Mouse (Mus musculus): ENCODE data around the gene Trpm6.
A peak's percentile ranks its signal among the peaks of the same experiment; 100 is the strongest.

Trpm6 gene

GRCm38 (mm10) chr19:18749598-18750339, at the start of gene Trpm6:
Gene Trpm6 (plus strand): TSS chr19:18749983.
- no peak for DNase-seq (ENCODE audit: inconsistent ontology term)

- DNase-seq (ENCODE audit: inconsistent ontology term), result no peak
Measured at GRCm38 (mm10) chr19:18708101-18708500, 41.7 kb upstream of the Trpm6 start.

GRCm38 (mm10) chr19:18710903-18711302, 38.9 kb upstream of the Trpm6 start:
- DNase-seq (ENCODE audit: inconsistent ontology term), result no peak

- no peak for DNase-seq (ENCODE audit: inconsistent ontology term)
Measured at GRCm38 (mm10) chr19:18711589-18711988, 38.2 kb upstream of the Trpm6 start.

- DNase-seq (ENCODE audit: inconsistent ontology term), result no peak
Measured at GRCm38 (mm10) chr19:18712153-18712865, 37.5 kb upstream of the Trpm6 start.

GRCm38 (mm10) chr19:18712866-18713300, 36.9 kb upstream of the Trpm6 start, which contains the start of gene D030056L22Rik:
Gene D030056L22Rik (plus strand): TSS chr19:18713193.
- peak; percentile 99 for DNase-seq (ENCODE audit: inconsistent ontology term)

GRCm38 (mm10) chr19:18713357-18713756, 36.4 kb upstream of the Trpm6 start:
- peak; percentile 55 for DNase-seq (ENCODE audit: inconsistent ontology term)

GRCm38 (mm10) chr19:18716374-18716773, 33.4 kb upstream of the Trpm6 start:
- peak; percentile 17 for DNase-seq (ENCODE audit: inconsistent ontology term)

- no peak for DNase-seq (ENCODE audit: inconsistent ontology term)
Measured at GRCm38 (mm10) chr19:18720337-18720736, 29.4 kb upstream of the Trpm6 start.

- DNase-seq (ENCODE audit: inconsistent ontology term), result no peak
Measured at GRCm38 (mm10) chr19:18725186-18725585, 24.6 kb upstream of the Trpm6 start.

GRCm38 (mm10) chr19:18730255-18730654, 19.5 kb upstream of the Trpm6 start:
- DNase-seq (ENCODE audit: inconsistent ontology term), result no peak

- no peak for DNase-seq (ENCODE audit: inconsistent ontology term)
Measured at GRCm38 (mm10) chr19:18731077-18731476, 18.7 kb upstream of the Trpm6 start.

GRCm38 (mm10) chr19:18735901-18736300, 13.9 kb upstream of the Trpm6 start:
- DNase-seq (ENCODE audit: inconsistent ontology term), result no peak

- no peak for DNase-seq (ENCODE audit: inconsistent ontology term)
Measured at GRCm38 (mm10) chr19:18739146-18739545, 10.6 kb upstream of the Trpm6 start.

- DNase-seq (ENCODE audit: inconsistent ontology term), result no peak
Measured at GRCm38 (mm10) chr19:18743946-18744345, 5.8 kb upstream of the Trpm6 start.

- DNase-seq (ENCODE audit: inconsistent ontology term), result peak; percentile 52
Measured at GRCm38 (mm10) chr19:18746576-18747340, 3.0 kb upstream of the Trpm6 start.

GRCm38 (mm10) chr19:18747379-18747778, 2.4 kb upstream of the Trpm6 start:
- no peak for DNase-seq (ENCODE audit: inconsistent ontology term)

- peak; percentile 47 for DNase-seq (ENCODE audit: inconsistent ontology term)
Measured at GRCm38 (mm10) chr19:18757191-18757590, 7.4 kb downstream of the Trpm6 start.

- DNase-seq (ENCODE audit: inconsistent ontology term), result no peak
Measured at GRCm38 (mm10) chr19:18757706-18758105, 7.9 kb downstream of the Trpm6 start.

- no peak for DNase-seq (ENCODE audit: inconsistent ontology term)
Measured at GRCm38 (mm10) chr19:18758269-18758668, 8.5 kb downstream of the Trpm6 start.

GRCm38 (mm10) chr19:18758916-18759315, 9.1 kb downstream of the Trpm6 start:
- DNase-seq (ENCODE audit: inconsistent ontology term), result peak; percentile 85

GRCm38 (mm10) chr19:18766399-18766798, 16.6 kb downstream of the Trpm6 start:
- peak; percentile 33 for DNase-seq (ENCODE audit: inconsistent ontology term)

Data from Muller cell, postnatal 12 days (primary cell).